Mouse (Mus musculus): ENCODE results near the gene Col23a1. TPM values are rescaled to one million over a fixed set of nuclear protein-coding genes. Genes with fewer than 3 reads are reported as not detected.

Col23a1 gene
- polyA plus RNA-seq, 3 experiments from 2014 or later = 0.30 to 0.87 (median 0.86) TPM

- no peak for ATAC-seq
These were observed 152.3 kb downstream of the Col23a1 start for GRCm38 (mm10) chr11:51442006-51442405.

- no peak for ATAC-seq
These were observed 152.9 kb downstream of the Col23a1 start for GRCm38 (mm10) chr11:51442599-51442998.

DNA sequence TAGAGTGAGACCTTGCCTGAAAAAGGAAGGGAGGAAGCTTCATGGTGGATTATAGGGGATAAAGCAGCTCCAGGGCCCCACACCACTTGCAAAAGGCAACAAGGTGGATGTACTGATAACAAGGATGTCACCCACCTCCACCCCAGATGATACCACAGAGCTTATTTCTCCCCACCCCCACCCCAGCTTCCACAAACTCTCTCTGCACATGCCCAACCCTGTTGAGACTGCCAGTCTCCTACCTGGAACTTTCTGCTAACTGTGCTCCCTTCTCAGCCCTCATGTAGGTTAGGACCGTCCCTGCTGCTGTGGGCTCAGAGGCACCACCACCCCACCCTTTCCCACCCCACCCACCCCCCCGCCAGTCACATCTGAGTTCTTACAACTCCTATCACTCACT, 154.1 kb downstream of the Col23a1 start:
- ATAC-seq = no peak

DNA sequence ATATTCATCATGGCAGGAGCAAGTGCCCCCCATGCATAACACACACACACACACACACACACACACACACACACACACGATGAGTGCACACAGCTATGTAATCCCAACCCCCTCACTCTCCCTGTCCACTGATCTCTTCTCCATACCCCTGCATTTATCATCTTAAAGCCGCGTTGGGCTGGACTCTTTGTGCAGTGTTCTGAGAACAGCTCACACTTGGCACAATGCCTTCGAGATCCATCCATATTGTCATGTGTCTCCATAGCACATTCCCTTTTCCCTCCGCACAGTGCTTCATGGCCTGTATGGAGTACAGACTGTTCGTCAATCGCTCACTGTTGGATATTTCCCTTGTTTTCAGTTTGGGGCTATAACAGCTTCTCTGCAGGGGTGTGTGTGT, 154.9 kb downstream of the Col23a1 start:
- no peak for ATAC-seq

- no peak for ATAC-seq
These were observed 157.1 kb downstream of the Col23a1 start for GRCm38 (mm10) chr11:51446711-51447425.

GRCm38 (mm10) chr11:51448256-51448655, 158.5 kb downstream of the Col23a1 start:
- no peak for ATAC-seq

DNA sequence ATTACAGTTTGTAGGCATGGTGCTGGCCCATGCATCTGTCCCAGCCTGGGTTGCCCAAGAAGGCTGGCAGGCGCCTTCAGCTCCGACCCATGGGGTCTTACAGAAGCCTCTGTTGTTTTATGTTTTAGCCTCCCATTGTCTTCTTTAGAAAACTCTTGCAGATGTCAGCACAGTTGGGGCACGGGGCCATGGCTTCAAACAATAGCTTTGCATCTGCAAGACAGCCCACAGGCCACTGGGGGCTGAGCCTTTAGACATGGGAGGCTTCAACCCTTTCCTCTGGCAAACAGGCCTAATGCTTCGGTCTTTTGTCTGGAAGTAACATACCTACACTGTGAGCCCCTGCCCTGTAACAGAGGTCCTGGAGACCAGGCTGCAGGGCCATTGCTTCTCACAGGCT, 159.0 kb downstream of the Col23a1 start:
- no peak for ATAC-seq

- ATAC-seq = no peak
These were observed 160.2 kb downstream of the Col23a1 start for GRCm38 (mm10) chr11:51449881-51450280.

- ATAC-seq = no peak
These were observed 161.6 kb downstream of the Col23a1 start for GRCm38 (mm10) chr11:51451281-51451680.

DNA sequence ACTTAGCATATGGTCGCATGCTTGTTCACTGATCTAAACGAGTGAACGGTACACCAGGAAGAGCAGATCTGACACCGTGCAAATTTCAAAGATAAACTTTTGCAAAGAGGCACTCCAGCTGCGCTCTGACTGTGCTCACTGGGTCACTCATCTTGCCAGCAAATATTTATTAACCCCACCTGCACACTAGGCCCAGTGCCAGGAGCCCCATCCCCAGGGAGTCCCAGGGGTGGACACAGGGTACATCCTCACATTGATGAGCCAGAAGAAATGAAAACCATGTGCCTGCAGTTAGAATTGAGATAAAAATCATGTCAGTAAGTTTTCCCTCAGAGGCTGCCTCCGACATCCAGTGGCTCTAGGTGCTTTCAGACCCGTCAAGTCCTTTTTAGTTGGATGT, 162.2 kb downstream of the Col23a1 start:
- no peak for ATAC-seq

DNA sequence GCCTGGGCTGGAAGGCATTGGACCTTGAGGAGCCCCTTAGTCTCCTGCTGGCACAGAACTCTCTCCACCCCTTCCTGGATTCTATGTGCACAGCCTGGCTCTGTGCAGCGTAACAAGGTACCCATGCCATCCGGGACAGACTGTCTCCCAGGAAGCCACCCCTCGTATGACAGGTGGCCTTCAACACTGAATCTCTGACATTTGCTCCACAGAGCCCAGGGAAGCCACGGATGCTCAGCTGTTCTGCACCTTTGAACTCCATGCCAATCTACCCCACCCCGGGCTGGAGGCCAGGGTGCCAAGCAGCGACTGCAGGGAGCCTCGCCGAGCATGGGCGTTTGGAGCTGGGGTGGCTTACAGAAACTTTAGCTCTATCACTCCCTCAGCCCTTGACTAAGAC, 164.0 kb downstream of the Col23a1 start:
- no peak for ATAC-seq

DNA sequence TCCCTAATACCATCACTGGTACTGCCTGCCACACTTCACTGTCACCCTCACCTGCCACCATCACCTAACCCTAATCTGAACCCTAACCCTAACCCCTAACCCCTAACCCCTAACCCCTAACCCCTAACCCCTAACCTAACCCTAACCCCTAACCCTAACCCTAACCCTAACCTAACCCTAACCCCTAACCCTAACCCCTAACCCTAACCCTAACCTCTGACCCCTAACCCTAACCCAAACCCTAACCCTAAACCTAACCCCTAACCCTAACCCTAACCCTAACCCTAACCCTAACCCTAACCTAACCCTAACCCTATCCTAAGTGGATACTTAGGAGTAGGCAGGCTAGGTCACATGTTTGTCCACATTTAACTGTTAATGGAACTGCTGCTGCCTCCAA, 165.8 kb downstream of the Col23a1 start:
- no peak for ATAC-seq

DNA sequence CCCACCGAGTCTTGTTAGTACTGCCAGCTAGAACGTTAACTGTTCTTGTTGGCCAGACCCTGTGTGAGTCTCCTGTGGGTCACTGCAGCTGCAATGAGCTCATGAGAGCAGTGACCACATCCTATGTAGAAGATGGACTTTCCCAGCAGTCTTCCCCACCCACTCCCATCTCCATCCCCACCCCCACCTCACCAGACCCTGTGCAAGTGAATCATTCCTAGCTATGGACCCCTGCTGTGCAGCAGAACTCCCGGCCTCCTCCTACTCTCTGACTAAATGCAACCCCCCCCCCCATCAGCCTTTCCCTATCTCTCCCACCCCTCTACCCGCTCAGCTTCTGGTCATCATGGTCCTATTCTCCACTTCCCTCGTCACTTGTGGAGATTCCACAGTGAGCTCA, 167.9 kb downstream of the Col23a1 start:
- ATAC-seq = no peak

DNA sequence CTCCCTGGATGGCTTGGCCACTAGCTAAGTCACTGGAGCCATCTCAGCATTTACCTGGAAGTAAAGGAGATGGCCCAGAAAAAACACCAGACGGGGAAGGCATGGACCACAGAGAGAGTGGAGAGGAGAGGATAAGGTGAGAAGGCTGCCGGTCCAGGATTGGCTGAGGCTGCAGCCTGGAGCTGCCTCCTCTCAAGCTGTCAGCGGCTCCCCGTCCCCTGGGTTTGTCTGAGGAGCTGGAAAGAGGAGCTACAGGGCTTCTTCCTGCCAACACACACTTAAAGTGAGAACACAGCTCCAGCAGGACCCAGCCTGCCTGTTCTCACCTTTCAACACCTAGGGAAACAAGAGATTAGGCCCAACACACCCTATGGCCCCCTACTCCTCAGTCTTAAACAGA, 168.9 kb downstream of the Col23a1 start:
- no peak for ATAC-seq

DNA sequence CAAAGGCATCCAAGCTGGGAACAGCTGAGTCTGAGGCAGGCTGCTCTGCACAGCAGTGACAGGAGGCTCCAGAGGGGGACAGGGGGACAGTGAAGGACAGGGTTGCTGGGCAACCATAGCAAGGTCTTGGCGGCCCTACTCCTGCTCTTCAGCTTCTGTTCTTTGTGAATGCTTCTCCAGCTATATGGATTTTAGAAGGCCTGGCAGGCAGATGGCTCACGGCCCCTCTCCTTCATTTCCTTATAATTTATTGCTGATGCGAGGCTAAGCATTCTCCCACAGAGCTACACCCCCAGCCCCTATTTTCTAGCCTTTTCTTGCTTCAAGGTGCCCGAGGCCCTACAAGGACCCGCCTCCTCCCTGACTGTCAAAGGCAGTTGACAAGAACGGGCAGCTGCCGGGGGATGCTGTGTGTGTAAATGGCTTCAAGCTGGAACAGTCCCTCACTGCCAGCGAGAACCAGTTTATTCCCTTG, 169.9 kb downstream of the Col23a1 start:
- no peak for ATAC-seq

- ATAC-seq = no peak
These were observed 179.0 kb downstream of the Col23a1 start for GRCm38 (mm10) chr11:51468737-51469136.

- ATAC-seq = no peak
These were observed 179.7 kb downstream of the Col23a1 start for GRCm38 (mm10) chr11:51469341-51469831.

DNA sequence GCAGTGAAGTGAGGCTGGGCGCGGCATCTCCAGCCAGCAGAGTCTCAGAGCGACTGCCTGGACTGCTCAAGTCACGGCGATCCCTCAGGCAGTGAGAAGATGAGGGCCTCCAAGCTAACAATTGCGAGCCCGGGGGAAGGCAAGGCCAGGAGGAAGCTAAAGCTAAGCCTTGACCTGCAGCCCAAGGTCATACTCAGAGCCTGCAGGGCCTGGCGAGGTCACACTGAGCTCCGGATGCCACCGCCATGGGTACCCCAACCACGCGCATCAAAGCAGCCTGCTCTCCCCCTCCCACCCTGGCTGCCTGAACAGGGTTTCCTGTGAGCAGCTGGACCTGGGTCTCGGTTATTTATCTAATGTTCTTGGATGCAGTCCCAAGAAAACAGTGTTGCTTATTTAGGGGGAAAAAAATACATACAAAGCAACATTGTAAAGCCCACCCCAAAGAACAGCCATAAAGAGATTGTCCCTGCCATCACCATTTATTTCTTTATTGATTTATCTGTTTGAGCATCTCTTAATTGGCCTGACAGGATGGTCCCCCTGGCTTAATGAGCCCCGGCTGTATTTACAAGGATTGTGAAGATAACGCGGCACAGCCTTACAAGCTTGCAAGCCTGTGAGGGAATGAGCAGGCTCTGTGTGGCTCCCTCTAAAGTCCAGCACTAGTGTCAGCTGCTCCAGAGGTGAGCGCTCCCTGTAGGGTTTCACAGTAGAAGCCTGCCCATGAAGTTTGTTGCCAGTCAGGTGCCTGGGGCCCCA, 180.8 kb downstream of the Col23a1 start:
- no peak for ATAC-seq

- no peak for ATAC-seq
These were observed 184.0 kb downstream of the Col23a1 start for GRCm38 (mm10) chr11:51473686-51474085.

DNA sequence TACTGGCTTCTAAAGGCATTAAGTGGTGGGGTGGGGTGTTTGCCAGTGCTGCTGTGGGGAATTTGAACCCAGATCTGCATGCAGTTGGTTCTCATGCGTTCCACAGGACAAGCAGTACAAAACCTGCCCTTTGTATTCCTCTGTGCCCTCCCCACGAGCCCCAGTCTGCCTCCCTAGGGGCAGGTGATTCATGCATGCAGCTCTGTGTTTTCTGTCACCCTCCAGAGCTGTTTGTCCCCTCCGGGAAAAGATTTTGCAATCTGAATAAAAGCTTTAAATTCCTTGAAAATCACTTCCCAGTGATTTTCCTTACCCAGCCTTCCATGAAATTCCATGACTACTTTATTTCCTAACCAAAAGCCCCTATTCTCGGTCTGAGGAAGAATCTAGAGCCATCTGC, 186.8 kb downstream of the Col23a1 start:
- no peak for ATAC-seq

GRCm38 (mm10) chr11:51477571-51477970, 187.9 kb downstream of the Col23a1 start:
- no peak for ATAC-seq

GRCm38 (mm10) chr11:51482251-51482650, 192.5 kb downstream of the Col23a1 start:
- no peak for ATAC-seq

DNA sequence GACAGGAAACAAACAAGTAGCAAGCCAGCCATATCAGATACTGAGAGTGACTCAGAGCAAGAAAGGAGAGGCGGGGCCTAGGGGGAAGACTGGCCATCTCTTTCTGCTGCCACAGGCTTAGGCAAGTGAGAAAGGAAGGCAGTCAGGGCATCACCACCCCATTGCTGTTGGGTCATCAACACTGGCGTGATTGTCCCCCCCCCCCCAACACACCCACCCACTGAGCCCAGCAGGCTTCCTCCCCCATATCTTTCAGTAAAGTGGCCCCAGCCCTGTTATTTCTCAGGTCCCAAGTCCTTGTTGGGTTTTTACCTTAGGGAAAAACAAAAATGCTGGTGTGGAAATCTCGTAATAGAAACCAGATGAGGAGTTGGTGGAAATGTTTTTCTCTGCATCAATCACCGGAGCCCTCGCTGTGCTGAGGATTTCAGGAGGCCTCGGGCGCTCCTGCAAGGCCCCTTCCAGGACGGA, 195.4 kb downstream of the Col23a1 start:
- ATAC-seq = no peak

Data from inflammation-experienced regulatory T-cells, adult 6 months (primary cell).